Mouse (Mus musculus) urinary bladder, postnatal 25 days (tissue): ENCODE measurements around the gene Slc46a2.

Experiments
- DNase-seq: peaks from one replicate; pipeline ENCODE4 v3.0.0; 2022; ENCODE audit warnings: low spot score

Gene Slc46a2

GRCm38 (mm10) chr4:59859693-59860425 lies 55.0 kb downstream of the Slc46a2 start:
- DNase-seq = peak; percentile 18
